Mouse (Mus musculus) brain, embryonic 14.5 days (tissue): ENCODE results near the gene Prkag2.

Experiments used
- CTCF ChIP-seq: fragments of 200-500 bp; IDR thresholded peaks from 2 replicates; pipeline ENCODE4 v1.5.1; 2012; ENCODE audit warnings: inconsistent platforms, mild to moderate bottlenecking, moderate library complexity, borderline replicate concordance; ENCODE audit not compliant: insufficient read depth, insufficient read length; ENCODE audit errors: extremely low read depth
- POLR2A ChIP-seq: fragments of 200-500 bp; IDR thresholded peaks from 2 replicates; pipeline ENCODE4 v1.6.1; 2012; ENCODE audit warnings: mild to moderate bottlenecking, inconsistent platforms, borderline replicate concordance; ENCODE audit not compliant: poor library complexity, insufficient read depth, insufficient read length, severe bottlenecking; ENCODE audit errors: extremely low read depth

GRCm38 (mm10) chr5:24827173-24827572, 273.3 kb downstream of the Prkag2 start:
- no peak for TF ChIP-seq POLR2A
- TF ChIP-seq CTCF: no peak
